Mouse (Mus musculus): ENCODE results near the gene Itgad. TPM values are rescaled to one million over a fixed set of nuclear protein-coding genes. Genes with fewer than 3 reads are reported as not detected.

The Itgad gene
- polyA plus RNA-seq, 1 experiment from 2014 or later, result not detected

GRCm38 (mm10) chr7:128201607-128202006, 47.4 kb downstream of the Itgad start:
- 86% methylated on average over 9 of the region's 9 CpGs for WGBS
- ATAC-seq (ENCODE audit: insufficient number of reproducible peaks, insufficient read depth, low FRiP score, low TSS enrichment), result no peak
- H3K4me1 ChIP-seq, result no peaks in the 10 kb centered on the region
- no peaks in the 10 kb centered on the region for H3K27me3 ChIP-seq
- H3K27ac ChIP-seq, result no peak overlapping the region
- no peak overlapping the region for H3K4me3 ChIP-seq
- no peak overlapping the region for H3K4me2 ChIP-seq (replicated peaks)
- H3K9ac ChIP-seq, result no peak overlapping the region
- no peaks in the 10 kb centered on the region for H3K9me3 ChIP-seq
- no peaks in the 10 kb centered on the region for H3K36me3 ChIP-seq

- no peak overlapping the region for H3K27ac ChIP-seq
- no peak overlapping the region for H3K4me3 ChIP-seq
- ATAC-seq (ENCODE audit: insufficient number of reproducible peaks, insufficient read depth, low FRiP score, low TSS enrichment), result no peak
- no peaks in the 10 kb centered on the region for H3K27me3 ChIP-seq
- 85% methylated on average over 9 of the region's 9 CpGs for WGBS
- no peaks in the 10 kb centered on the region for H3K9me3 ChIP-seq
- H3K9ac ChIP-seq, result no peak overlapping the region
- no peaks in the 10 kb centered on the region for H3K4me1 ChIP-seq
- no peak overlapping the region for H3K4me2 ChIP-seq (replicated peaks)
- H3K36me3 ChIP-seq, result no peaks in the 10 kb centered on the region
These were observed 48.9 kb downstream of the Itgad start for GRCm38 (mm10) chr7:128203071-128203470.

- 80% methylated on average over 8 of the region's 8 CpGs for WGBS
- no peaks in the 10 kb centered on the region for H3K36me3 ChIP-seq
These were observed 50.0 kb downstream of the Itgad start for GRCm38 (mm10) chr7:128204179-128204578.

GRCm38 (mm10) chr7:128205695-128206094, 51.5 kb downstream of the Itgad start:
- Histone ChIP-seq H3K27me3 (no peaks in the 10 kb centered on the region), H3K9me3 (no peaks in the 10 kb centered on the region), H3K4me1 (no peaks in the 10 kb centered on the region), H3K27ac (no peak overlapping the region), H3K9ac (no peak overlapping the region), H3K36me3 (no peaks in the 10 kb centered on the region), H3K4me2 (replicated peaks) (no peak overlapping the region), H3K4me3 (no peak overlapping the region)
- no peak for ATAC-seq (ENCODE audit: insufficient number of reproducible peaks, insufficient read depth, low FRiP score, low TSS enrichment)
- WGBS, result 80% methylated on average over 18 of the region's 18 CpGs

More at GRCm38 (mm10) chr7:128204179-128204578, 50.0 kb downstream of the Itgad start:
- no peak overlapping the region for H3K4me3 ChIP-seq
- no peak for ATAC-seq (ENCODE audit: insufficient number of reproducible peaks, insufficient read depth, low FRiP score, low TSS enrichment)
- H3K9ac ChIP-seq, result no peak overlapping the region
- no peaks in the 10 kb centered on the region for H3K9me3 ChIP-seq
- no peak overlapping the region for H3K27ac ChIP-seq
- H3K4me2 ChIP-seq (replicated peaks), result no peak overlapping the region
- no peaks in the 10 kb centered on the region for H3K27me3 ChIP-seq
- H3K4me1 ChIP-seq, result no peaks in the 10 kb centered on the region

GRCm38 (mm10) chr7:128206152-128206551, 52.0 kb downstream of the Itgad start, which contains the start of gene Cox6a2:
Gene Cox6a2, minus strand, starts transcription at chr7:128206387.
- Histone ChIP-seq H3K27ac (no peak within 1 kb of the TSS), H3K9ac (no peak within 1 kb of the TSS), H3K4me1 (no peaks in the 10 kb centered on the region), H3K9me3 (no peaks in the 10 kb centered on the region), H3K27me3 (no peaks in the 10 kb centered on the region), H3K4me3 (no peak within 1 kb of the TSS), H3K36me3 (no peaks in the 10 kb centered on the region), H3K4me2 (replicated peaks) (no peak within 1 kb of the TSS)
- 83% methylated on average over 6 of the region's 6 CpGs for WGBS
- no peak for ATAC-seq (ENCODE audit: insufficient number of reproducible peaks, insufficient read depth, low FRiP score, low TSS enrichment)

- H3K4me3 ChIP-seq, result no peak overlapping the region
- no peaks in the 10 kb centered on the region for H3K4me1 ChIP-seq
- no peaks in the 10 kb centered on the region for H3K36me3 ChIP-seq
- no peak overlapping the region for H3K27ac ChIP-seq
- no peaks in the 10 kb centered on the region for H3K9me3 ChIP-seq
- 4% methylated on average over 4 of the region's 4 CpGs for WGBS
- no peak overlapping the region for H3K9ac ChIP-seq
- no peak overlapping the region for H3K4me2 ChIP-seq (replicated peaks)
- H3K27me3 ChIP-seq, result no peaks in the 10 kb centered on the region
- ATAC-seq (ENCODE audit: insufficient number of reproducible peaks, insufficient read depth, low FRiP score, low TSS enrichment), result no peak
These were observed 54.0 kb downstream of the Itgad start for GRCm38 (mm10) chr7:128208187-128208586.

- H3K4me3 ChIP-seq, result no peak overlapping the region
- whole genome bisulfite sequencing, result 51% methylated on average over 3 of the region's 3 CpGs
- H3K4me1 ChIP-seq, result no peaks in the 10 kb centered on the region
- H3K9ac ChIP-seq, result no peak overlapping the region
- H3K27ac ChIP-seq, result no peak overlapping the region
- no peak for ATAC-seq (ENCODE audit: insufficient number of reproducible peaks, insufficient read depth, low FRiP score, low TSS enrichment)
- H3K27me3 ChIP-seq, result no peaks in the 10 kb centered on the region
- H3K36me3 ChIP-seq, result no peaks in the 10 kb centered on the region
- no peak overlapping the region for H3K4me2 ChIP-seq (replicated peaks)
- no peaks in the 10 kb centered on the region for H3K9me3 ChIP-seq
These were observed 55.6 kb downstream of the Itgad start for GRCm38 (mm10) chr7:128209826-128210225.

GRCm38 (mm10) chr7:128219952-128220351, 65.8 kb downstream of the Itgad start:
- H3K27me3 ChIP-seq, result no peaks in the 10 kb centered on the region
- H3K4me3 ChIP-seq, result no peak overlapping the region
- no peak overlapping the region for H3K9ac ChIP-seq
- no peak overlapping the region for H3K27ac ChIP-seq
- ATAC-seq (ENCODE audit: insufficient number of reproducible peaks, insufficient read depth, low FRiP score, low TSS enrichment), result no peak
- no peak overlapping the region for H3K4me2 ChIP-seq (replicated peaks)
- H3K4me1 ChIP-seq, result no peaks in the 10 kb centered on the region
- H3K36me3 ChIP-seq, result no peaks in the 10 kb centered on the region
- H3K9me3 ChIP-seq, result no peaks in the 10 kb centered on the region
- 79% methylated on average over 4 of the region's 4 CpGs for WGBS

GRCm38 (mm10) chr7:128220936-128221335, 66.8 kb downstream of the Itgad start:
- Histone ChIP-seq H3K4me2 (replicated peaks) (no peak overlapping the region), H3K36me3 (no peaks in the 10 kb centered on the region), H3K9me3 (no peaks in the 10 kb centered on the region), H3K27me3 (no peaks in the 10 kb centered on the region), H3K4me3 (no peak overlapping the region), H3K27ac (no peak overlapping the region), H3K9ac (no peak overlapping the region), H3K4me1 (no peaks in the 10 kb centered on the region)
- WGBS, result 89% methylated on average over 3 of the region's 3 CpGs
- ATAC-seq (ENCODE audit: insufficient number of reproducible peaks, insufficient read depth, low FRiP score, low TSS enrichment), result no peak

- Histone ChIP-seq H3K4me2 (replicated peaks) (no peak overlapping the region), H3K27ac (no peak overlapping the region), H3K9ac (no peak overlapping the region), H3K36me3 (no peaks in the 10 kb centered on the region), H3K9me3 (no peaks in the 10 kb centered on the region), H3K4me1 (peaks cover 4% of the 10 kb centered on the region; the same call in 1 of the 2 replicates), H3K27me3 (no peaks in the 10 kb centered on the region), H3K4me3 (no peak overlapping the region)
- WGBS, result 45% methylated on average over 8 of the region's 8 CpGs
- ATAC-seq (ENCODE audit: insufficient number of reproducible peaks, insufficient read depth, low FRiP score, low TSS enrichment), result no peak
These were observed 77.6 kb downstream of the Itgad start for GRCm38 (mm10) chr7:128231741-128232140.

GRCm38 (mm10) chr7:128234796-128235195, 80.6 kb downstream of the Itgad start:
- WGBS, result 92% methylated on average over 2 of the region's 2 CpGs
- no peaks in the 10 kb centered on the region for H3K27me3 ChIP-seq

GRCm38 (mm10) chr7:128235481-128235880, 81.3 kb downstream of the Itgad start:
- H3K4me3 ChIP-seq, result no peak overlapping the region
- H3K9me3 ChIP-seq, result no peaks in the 10 kb centered on the region
- no peak for ATAC-seq (ENCODE audit: insufficient number of reproducible peaks, insufficient read depth, low FRiP score, low TSS enrichment)
- no peak overlapping the region for H3K9ac ChIP-seq
- H3K4me1 ChIP-seq, result peaks cover 16% of the 10 kb centered on the region
- H3K36me3 ChIP-seq, result peaks cover 8% of the 10 kb centered on the region
- WGBS, result 97% methylated on average over 1 of the region's 1 CpGs
- H3K4me2 ChIP-seq (replicated peaks), result no peak overlapping the region
- no peaks in the 10 kb centered on the region for H3K27me3 ChIP-seq
- no peak overlapping the region for H3K27ac ChIP-seq

More at GRCm38 (mm10) chr7:128234796-128235195, 80.6 kb downstream of the Itgad start:
- Histone ChIP-seq H3K4me1 (peaks cover 16% of the 10 kb centered on the region), H3K4me3 (no peak overlapping the region), H3K4me2 (replicated peaks) (no peak overlapping the region), H3K36me3 (peaks cover 2% of the 10 kb centered on the region; the same call in 1 of the 2 replicates), H3K9me3 (no peaks in the 10 kb centered on the region), H3K27ac (no peak overlapping the region), H3K9ac (no peak overlapping the region)
- ATAC-seq (ENCODE audit: insufficient number of reproducible peaks, insufficient read depth, low FRiP score, low TSS enrichment), result no peak

- H3K4me3 ChIP-seq, result peak overlapping the region; percentile 67; the same call in 1 of the 2 replicates
- peak overlapping the region; percentile 96; the same call in 1 of the 2 replicates for H3K27ac ChIP-seq
- peaks cover 18% of the 10 kb centered on the region for H3K36me3 ChIP-seq
- H3K27me3 ChIP-seq, result no peaks in the 10 kb centered on the region
- peak overlapping the region; percentile 67 for H3K9ac ChIP-seq
- peak overlapping the region; percentile 73 for H3K4me2 ChIP-seq (replicated peaks)
- peaks cover 16% of the 10 kb centered on the region for H3K4me1 ChIP-seq
- ATAC-seq (ENCODE audit: insufficient number of reproducible peaks, insufficient read depth, low FRiP score, low TSS enrichment), result no peak
- H3K9me3 ChIP-seq, result no peaks in the 10 kb centered on the region
- WGBS, result 92% methylated on average over 13 of the region's 13 CpGs
These were observed 82.2 kb downstream of the Itgad start for GRCm38 (mm10) chr7:128236426-128236825.
